Mouse (Mus musculus) E14TG2a.4 (cell line): ENCODE results near the gene Arhgef2.

Source experiments
- CTCF ChIP-seq: conservative IDR thresholded peaks from 2 replicates; pipeline ENCODE4 v1.5.1; 2014; ENCODE audit warnings: low read length
- NANOG ChIP-seq: IDR thresholded peaks from 2 replicates; pipeline ENCODE4 v1.6.1; 2014; ENCODE audit warnings: borderline replicate concordance, low read length, mixed read lengths

DNA sequence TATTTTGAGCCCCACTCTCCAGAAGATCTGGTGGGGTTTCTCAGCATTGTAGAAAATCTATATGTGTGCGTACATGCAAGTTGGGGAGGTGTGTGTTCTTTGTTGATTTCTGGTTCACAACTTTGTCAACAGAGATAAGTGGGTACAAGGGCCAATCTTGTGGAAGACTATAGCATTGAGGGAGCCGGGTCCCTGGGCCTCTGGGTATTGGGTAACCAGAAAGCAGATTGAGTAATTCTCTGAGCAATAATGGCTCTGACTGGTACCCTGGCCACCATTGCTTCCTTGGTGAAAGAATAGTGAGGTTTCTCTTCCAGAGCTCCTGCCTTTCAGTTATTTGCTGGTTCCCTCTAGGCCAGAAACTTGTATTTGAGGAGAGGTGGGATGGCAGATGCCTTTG lies 36.7 kb upstream of the Arhgef2 start:
- TF ChIP-seq CTCF (no peak), NANOG (no peak)
